Mouse (Mus musculus): ENCODE measurements around the gene Hlcs.

Gene Hlcs

GRCm38 (mm10) chr16:94246058-94246784 is 67.2 kb downstream of the Hlcs start:
- DNase-seq (ENCODE audit: low spot score): no peak

GRCm38 (mm10) chr16:94241126-94241525 is 72.2 kb downstream of the Hlcs start:
- no peak for DNase-seq (ENCODE audit: low spot score)

GRCm38 (mm10) chr16:94240190-94240589 is 73.2 kb downstream of the Hlcs start:
- DNase-seq (ENCODE audit: low spot score): no peak

- DNase-seq (ENCODE audit: low spot score): no peak
These were observed 73.8 kb downstream of the Hlcs start for GRCm38 (mm10) chr16:94239567-94239966.

- no peak for DNase-seq (ENCODE audit: low spot score)
These were observed 74.2 kb downstream of the Hlcs start for GRCm38 (mm10) chr16:94239146-94239545.

- no peak for DNase-seq (ENCODE audit: low spot score)
These were observed 76.3 kb downstream of the Hlcs start for GRCm38 (mm10) chr16:94237130-94237484.

- DNase-seq (ENCODE audit: low spot score): no peak
These were observed 76.9 kb downstream of the Hlcs start for GRCm38 (mm10) chr16:94236226-94237129.

- no peak for DNase-seq (ENCODE audit: low spot score)
These were observed 77.7 kb downstream of the Hlcs start for GRCm38 (mm10) chr16:94235718-94236117.

- DNase-seq (ENCODE audit: low spot score): no peak
These were observed 79.2 kb downstream of the Hlcs start for GRCm38 (mm10) chr16:94234202-94234601.

- DNase-seq (ENCODE audit: low spot score): no peak
These were observed 82.3 kb downstream of the Hlcs start for GRCm38 (mm10) chr16:94230909-94231575.

GRCm38 (mm10) chr16:94230499-94230898 is 82.9 kb downstream of the Hlcs start:
- no peak for DNase-seq (ENCODE audit: low spot score)

GRCm38 (mm10) chr16:94229890-94230289 is 83.5 kb downstream of the Hlcs start:
- DNase-seq (ENCODE audit: low spot score): no peak

- no peak for DNase-seq (ENCODE audit: low spot score)
These were observed 84.4 kb downstream of the Hlcs start for GRCm38 (mm10) chr16:94228858-94229555.

- DNase-seq (ENCODE audit: low spot score): peak; percentile 26
These were observed 85.9 kb downstream of the Hlcs start for GRCm38 (mm10) chr16:94227328-94228018.

GRCm38 (mm10) chr16:94223363-94223720 is 90.0 kb downstream of the Hlcs start:
- no peak for DNase-seq (ENCODE audit: low spot score)

GRCm38 (mm10) chr16:94222646-94223362 is 90.6 kb downstream of the Hlcs start:
- no peak for DNase-seq (ENCODE audit: low spot score)

GRCm38 (mm10) chr16:94210689-94211357 is 102.5 kb downstream of the Hlcs start:
- no peak for DNase-seq (ENCODE audit: low spot score)

GRCm38 (mm10) chr16:94209626-94210025 is 103.7 kb downstream of the Hlcs start:
- no peak for DNase-seq (ENCODE audit: low spot score)

- no peak for DNase-seq (ENCODE audit: low spot score)
These were observed 104.5 kb downstream of the Hlcs start for GRCm38 (mm10) chr16:94208826-94209225.

GRCm38 (mm10) chr16:94208152-94208551 is 105.2 kb downstream of the Hlcs start:
- no peak for DNase-seq (ENCODE audit: low spot score)
